ENCODE assay signal across 31 mouse cellular contexts in genomic region chr17:27690993-27691693, GRCm38 (mm10). TPM values are rescaled to one million over a fixed set of nuclear protein-coding genes. Genes with fewer than 3 reads are reported as not detected.
A peak's percentile ranks its signal among the peaks of the same experiment; 100 is the strongest.
DNase-seq lines count a peak whose midpoint lies in the region; ATAC-seq and TF ChIP-seq lines count a peak whose summit lies in the region.
"Had no signal": no experiment of that assay in that cellular context is flagged by ENCODE, and none has a peak within 500 bp of the region (broad histone marks: within the 10 kb centered on the region; RNA-seq: fewer than 3 reads in every experiment).

No protein-coding gene starts in this region.

- TF ChIP-seq EP300 in stomach, postnatal 0 days (optimal IDR thresholded peaks at IDR 0.05), result no peak

- ATAC-seq in kidney, embryonic 16.5 days (ENCODE audit: low FRiP score, low TSS enrichment), result peak; percentile 51; the same call in 1 of the 2 replicates
- no peak for ATAC-seq in midbrain, embryonic 11.5 days (ENCODE audit: low FRiP score)
- ATAC-seq in midbrain, postnatal 0 days (ENCODE audit: low FRiP score), result no peak
- 0 out of 2 replicates have a peak, but pooled peaks have one; percentile 44 for ATAC-seq in stomach, postnatal 0 days (ENCODE audit: low FRiP score, low TSS enrichment)

- H3K27ac ChIP-seq in kidney, embryonic 16.5 days (ENCODE audit: low read length), result no peak overlapping the region
- no peak overlapping the region for H3K27ac ChIP-seq in midbrain, embryonic 11.5 days (ENCODE audit: low read depth, low read length)
- H3K27ac ChIP-seq in midbrain, postnatal 0 days (ENCODE audit: low read depth, low read length), result no peak overlapping the region
- peak overlapping the region; percentile 12 for H3K27ac ChIP-seq in limb, embryonic 10.5 days
- no peak overlapping the region for H3K27ac ChIP-seq in stomach, postnatal 0 days (replicated peaks)
- H3K27ac ChIP-seq: embryonic facial prominence, embryonic 13.5 days; forebrain, embryonic 12.5 days; gastrocnemius, adult 2 months; kidney, postnatal 0 days; left cerebral cortex, adult 2 months; liver, embryonic 15.5 days; macrophage had no signal

- no peaks in the 10 kb centered on the region for H3K9me3 ChIP-seq in kidney, embryonic 16.5 days (ENCODE audit: low read length)
- H3K9me3 ChIP-seq in midbrain, embryonic 11.5 days (ENCODE audit: control insufficient read depth, low read length), result no peaks in the 10 kb centered on the region
- no peaks in the 10 kb centered on the region for H3K9me3 ChIP-seq in midbrain, postnatal 0 days (ENCODE audit: low read length)
- no peaks in the 10 kb centered on the region for H3K9me3 ChIP-seq in limb, embryonic 10.5 days (replicated peaks)
- H3K9me3 ChIP-seq in stomach, postnatal 0 days (ENCODE audit: control insufficient read depth, low read length), result no peaks in the 10 kb centered on the region
- H3K9me3 ChIP-seq: embryonic facial prominence, embryonic 13.5 days; forebrain, embryonic 12.5 days; liver, embryonic 15.5 days had no signal

- no peak overlapping the region for H3K4me2 ChIP-seq in kidney, embryonic 16.5 days (replicated peaks; ENCODE audit: low read depth, low read length)
- no peak overlapping the region for H3K4me2 ChIP-seq in midbrain, embryonic 11.5 days
- H3K4me2 ChIP-seq in midbrain, postnatal 0 days (ENCODE audit: low read depth, low read length, poor library complexity, severe bottlenecking), result no peak overlapping the region
- no peak overlapping the region for H3K4me2 ChIP-seq in stomach, postnatal 0 days (replicated peaks; ENCODE audit: low read depth)
- H3K4me2 ChIP-seq: embryonic facial prominence, embryonic 13.5 days; forebrain, embryonic 12.5 days; liver, embryonic 15.5 days had no signal

- 66% methylated on average over 14 of the region's 14 CpGs for WGBS in kidney, embryonic 16.5 days
- WGBS in midbrain, embryonic 11.5 days, result 79% methylated on average over 14 of the region's 14 CpGs
- WGBS in midbrain, postnatal 0 days, result 80% methylated on average over 14 of the region's 14 CpGs
- WGBS in limb, embryonic 10.5 days, result 76% methylated on average over 14 of the region's 14 CpGs
- 68% methylated on average over 14 of the region's 14 CpGs for WGBS in stomach, postnatal 0 days

- no peak overlapping the region for H3K9ac ChIP-seq in kidney, embryonic 16.5 days (replicated peaks; ENCODE audit: low read length)
- no peak overlapping the region for H3K9ac ChIP-seq in midbrain, embryonic 11.5 days (ENCODE audit: low read length)
- no peak overlapping the region for H3K9ac ChIP-seq in midbrain, postnatal 0 days (replicated peaks; ENCODE audit: low read length, poor library complexity, severe bottlenecking)
- H3K9ac ChIP-seq in stomach, postnatal 0 days (ENCODE audit: low read length), result no peak overlapping the region
- H3K9ac ChIP-seq: embryonic facial prominence, embryonic 13.5 days; forebrain, embryonic 12.5 days; liver, embryonic 15.5 days had no signal

- no peak overlapping the region for H3K4me3 ChIP-seq in kidney, embryonic 16.5 days (ENCODE audit: low read length)
- H3K4me3 ChIP-seq in midbrain, embryonic 11.5 days (ENCODE audit: low read depth, low read length), result no peak overlapping the region
- H3K4me3 ChIP-seq in midbrain, postnatal 0 days (ENCODE audit: low read depth, low read length), result no peak overlapping the region
- H3K4me3 ChIP-seq in limb, embryonic 10.5 days, result no peak overlapping the region
- H3K4me3 ChIP-seq in stomach, postnatal 0 days (ENCODE audit: low read depth, low read length), result no peak overlapping the region
- H3K4me3 ChIP-seq: embryonic facial prominence, embryonic 13.5 days; erythroblast, embryonic 14.5 days; forebrain, embryonic 12.5 days; gastrocnemius, adult 2 months; left cerebral cortex, adult 2 months; liver, embryonic 15.5 days had no signal

- peaks cover 12% of the 10 kb centered on the region for H3K27me3 ChIP-seq in kidney, embryonic 16.5 days (ENCODE audit: insufficient read depth, low read length)
- H3K27me3 ChIP-seq in midbrain, embryonic 11.5 days (ENCODE audit: control insufficient read depth, insufficient read depth, low read length), result no peaks in the 10 kb centered on the region; the same call in 1 of the 2 replicates
- H3K27me3 ChIP-seq in midbrain, postnatal 0 days (ENCODE audit: insufficient read depth, low read length), result no peaks in the 10 kb centered on the region
- peaks cover 35% of the 10 kb centered on the region for H3K27me3 ChIP-seq in limb, embryonic 10.5 days (ENCODE audit: low read depth, poor library complexity, severe bottlenecking)
- H3K27me3 ChIP-seq in stomach, postnatal 0 days (ENCODE audit: control insufficient read depth, insufficient read depth, low read length), result no peaks in the 10 kb centered on the region; the same call in 1 of the 2 replicates

- H3K36me3 ChIP-seq in kidney, embryonic 16.5 days (ENCODE audit: insufficient read depth, low read length), result no peaks in the 10 kb centered on the region
- H3K36me3 ChIP-seq in midbrain, embryonic 11.5 days (ENCODE audit: control insufficient read depth, insufficient read depth, low read length), result no peaks in the 10 kb centered on the region
- H3K36me3 ChIP-seq in midbrain, postnatal 0 days (ENCODE audit: insufficient read depth, low read length), result no peaks in the 10 kb centered on the region
- no peaks in the 10 kb centered on the region for H3K36me3 ChIP-seq in limb, embryonic 10.5 days
- H3K36me3 ChIP-seq in stomach, postnatal 0 days (ENCODE audit: control insufficient read depth, insufficient read depth, low read length), result no peaks in the 10 kb centered on the region
- H3K36me3 ChIP-seq: embryonic facial prominence, embryonic 13.5 days; forebrain, embryonic 12.5 days; liver, embryonic 15.5 days had no signal

- TF ChIP-seq CTCF in midbrain, postnatal 0 days (IDR thresholded peaks at IDR 0.05), result no peak
- no peak for TF ChIP-seq CTCF in stomach, postnatal 0 days (IDR thresholded peaks at IDR 0.05; ENCODE audit: low read depth)

- DNase-seq in kidney, adult 11 months, result no peak
- DNase-seq in midbrain, embryonic 11.5 days (ENCODE audit: low spot score, missing footprints), result peak; percentile 69
- DNase-seq in midbrain, postnatal 0 days (ENCODE audit: low spot score), result no peak
- no peak for DNase-seq in limb, embryonic 10.5 days (ENCODE audit: low spot score)
- DNase-seq in stomach, postnatal 0 days (ENCODE audit: low spot score), result no peak
- no peak for DNase-seq in heart, postnatal 4 days
- DNase-seq: adrenal gland, adult 2 months; cerebellum, postnatal 14 days; embryo, embryonic 11 days; gastrocnemius, adult 2 months; kidney, adult 18-20 months; liver; midbrain, embryonic 14.5 days; thymus, postnatal 25 days had no signal

- no peaks in the 10 kb centered on the region for H3K4me1 ChIP-seq in kidney, embryonic 16.5 days (ENCODE audit: insufficient read depth, low read length)
- H3K4me1 ChIP-seq in midbrain, embryonic 11.5 days (ENCODE audit: control insufficient read depth, insufficient read depth, low read length), result peaks cover 4% of the 10 kb centered on the region; the same call in 1 of the 2 replicates
- H3K4me1 ChIP-seq in midbrain, postnatal 0 days (ENCODE audit: insufficient read depth, low read length), result peaks cover 5% of the 10 kb centered on the region; the same call in 1 of the 2 replicates
- H3K4me1 ChIP-seq in limb, embryonic 10.5 days, result peaks cover 26% of the 10 kb centered on the region
- no peaks in the 10 kb centered on the region for H3K4me1 ChIP-seq in stomach, postnatal 0 days (replicated peaks; ENCODE audit: control insufficient read depth, insufficient read depth)
- H3K4me1 ChIP-seq: liver, embryonic 15.5 days had no signal

RNA-seq across cellular contexts. Expression of gene Pacsin1, which starts 35.8 kb away (rescaled TPM):
- 1.4 and 1.7 TPM in 2 replicates for polyA plus RNA-seq in kidney, embryonic 16.5 days (2015; fragmentation: Nextera tagmentation; extraction: Ambion mirVana)
- polyA plus RNA-seq in midbrain, embryonic 11.5 days (2014; fragmentation: Nextera tagmentation; extraction: Ambion mirVana), result 3.1 and 4.5 TPM in 2 replicates
- 47.0 and 50.3 TPM in 2 replicates for total RNA-seq in midbrain, postnatal 0 days (2014; rRNA removed)
- 85.2 and 87.6 TPM in 2 replicates for polyA plus RNA-seq in midbrain, postnatal 0 days (2015; fragmentation: Nextera tagmentation; extraction: Ambion mirVana)
- polyA plus RNA-seq in limb, embryonic 10.5 days (2016; fragmentation: Nextera tagmentation; extraction: Ambion mirVana), result 5.8 and 6.0 TPM in 2 replicates
- polyA plus RNA-seq in stomach, postnatal 0 days (2015; fragmentation: Nextera tagmentation; extraction: Ambion mirVana), result 1.2 and 1.4 TPM in 2 replicates
- under 1 TPM in 1 of 2 experiments, not detected in 1; 0.17 TPM for total RNA-seq in heart, postnatal 4 days (2021)
- total RNA-seq: hematopoietic stem cell, adult 5-6 weeks; MEL had no signal
- polyA plus RNA-seq: C2C12 had no signal

RNA-seq across cellular contexts. Expression of gene Spdef, which starts 37.6 kb away (rescaled TPM):
- 0.18 and 0.31 TPM in 2 replicates for polyA plus RNA-seq in kidney, embryonic 16.5 days (2015; fragmentation: Nextera tagmentation; extraction: Ambion mirVana)
- 0.25 TPM in 1 of 2 replicates, not detected in the other for polyA plus RNA-seq in midbrain, embryonic 11.5 days (2014; fragmentation: Nextera tagmentation; extraction: Ambion mirVana)
- 3.7 and 4.0 TPM in 2 replicates for total RNA-seq in midbrain, postnatal 0 days (2014; rRNA removed)
- 3.9 and 4.7 TPM in 2 replicates for polyA plus RNA-seq in midbrain, postnatal 0 days (2015; fragmentation: Nextera tagmentation; extraction: Ambion mirVana)
- 0.26 TPM in 1 of 2 replicates, not detected in the other for polyA plus RNA-seq in limb, embryonic 10.5 days (2016; fragmentation: Nextera tagmentation; extraction: Ambion mirVana)
- polyA plus RNA-seq in stomach, postnatal 0 days (2015; fragmentation: Nextera tagmentation; extraction: Ambion mirVana), result 28.0 and 29.7 TPM in 2 replicates
- under 1 TPM; 0.16 to 0.38 TPM for total RNA-seq in heart, postnatal 4 days (2021)
- total RNA-seq: gastrocnemius, adult 2 months; hematopoietic stem cell, adult 5-6 weeks; MEL had no signal
- polyA plus RNA-seq: C2C12; embryonic facial prominence, embryonic 13.5 days; erythroblast, embryonic 14.5 days; liver, embryonic 15.5 days; macrophage had no signal

RNA-seq across cellular contexts. Expression of gene Rps10, which starts 54.7 kb away (rescaled TPM):
- 825 and 828 TPM in 2 replicates for polyA plus RNA-seq in kidney, embryonic 16.5 days (2015; fragmentation: Nextera tagmentation; extraction: Ambion mirVana)
- 845 and 859 TPM in 2 replicates for polyA plus RNA-seq in midbrain, embryonic 11.5 days (2014; fragmentation: Nextera tagmentation; extraction: Ambion mirVana)
- total RNA-seq in midbrain, postnatal 0 days (2014; rRNA removed), result 1,349 and 1,717 TPM in 2 replicates
- 447 and 461 TPM in 2 replicates for polyA plus RNA-seq in midbrain, postnatal 0 days (2015; fragmentation: Nextera tagmentation; extraction: Ambion mirVana)
- polyA plus RNA-seq in limb, embryonic 10.5 days (2016; fragmentation: Nextera tagmentation; extraction: Ambion mirVana), result 875 and 1,046 TPM in 2 replicates
- 828 and 879 TPM in 2 replicates for polyA plus RNA-seq in stomach, postnatal 0 days (2015; fragmentation: Nextera tagmentation; extraction: Ambion mirVana)
- total RNA-seq in heart, postnatal 4 days (2021), result 100 to 1,000 TPM; 857 to 917 TPM

RNA-seq across cellular contexts. Expression of gene RPS10-NUDT3, which starts 56.1 kb away (rescaled TPM):
- polyA plus RNA-seq in kidney, embryonic 16.5 days (2015; fragmentation: Nextera tagmentation; extraction: Ambion mirVana), result not detected in 2 replicates
- not detected in 2 replicates for polyA plus RNA-seq in midbrain, embryonic 11.5 days (2014; fragmentation: Nextera tagmentation; extraction: Ambion mirVana)
- not detected in 2 replicates for total RNA-seq in midbrain, postnatal 0 days (2014; rRNA removed)
- not detected in 2 replicates for polyA plus RNA-seq in midbrain, postnatal 0 days (2015; fragmentation: Nextera tagmentation; extraction: Ambion mirVana)
- not detected in 2 replicates for polyA plus RNA-seq in limb, embryonic 10.5 days (2016; fragmentation: Nextera tagmentation; extraction: Ambion mirVana)
- not detected in 2 replicates for polyA plus RNA-seq in stomach, postnatal 0 days (2015; fragmentation: Nextera tagmentation; extraction: Ambion mirVana)
- not detected for total RNA-seq in heart, postnatal 4 days (2021)
- total RNA-seq: adrenal gland, adult 2 months; adrenal gland, postnatal 4 days; gastrocnemius, postnatal 4 days; hematopoietic stem cell, adult 5-6 weeks; left cerebral cortex, postnatal 36 days; MEL had no signal
- polyA plus RNA-seq: adrenal gland, adult 2 months; C2C12; embryonic facial prominence, embryonic 13.5 days; erythroblast, embryonic 14.5 days; forebrain, embryonic 12.5 days; heart, embryonic 16.5 days; kidney, postnatal 0 days; large intestine, adult 2 months; liver, embryonic 15.5 days; macrophage; midbrain, embryonic 14.5 days; neural tube, embryonic 14.5 days had no signal

Comparison
In these comparisons a context has a peak if more than half of its experiments do, and no peak if none do; other contexts are left out.
1. RNA of gene Pacsin1, which starts 35.8 kb away (polyA plus RNA-seq): 85.2 to 87.6 TPM in midbrain, postnatal 0 days; 5.8 to 6.0 TPM in limb, embryonic 10.5 days, 3.1 to 4.5 TPM in midbrain, embryonic 11.5 days, 1.4 to 1.7 TPM in kidney, embryonic 16.5 days and 1.2 to 1.4 TPM in stomach, postnatal 0 days; every median in the first group is over 10 times any median in the second.
2. ATAC-seq: peak in kidney, embryonic 16.5 days (single experiment) and stomach, postnatal 0 days (single experiment); none in midbrain, embryonic 11.5 days (single experiment) and midbrain, postnatal 0 days (single experiment).